Mouse (Mus musculus): ENCODE data around the gene Fam57a.

Gene Fam57a

GRCm38 (mm10) chr11:76246439-76246838 lies 67.0 kb downstream of the Fam57a start:
- DNase-seq (ENCODE audit: low spot score), result no peak

DNA sequence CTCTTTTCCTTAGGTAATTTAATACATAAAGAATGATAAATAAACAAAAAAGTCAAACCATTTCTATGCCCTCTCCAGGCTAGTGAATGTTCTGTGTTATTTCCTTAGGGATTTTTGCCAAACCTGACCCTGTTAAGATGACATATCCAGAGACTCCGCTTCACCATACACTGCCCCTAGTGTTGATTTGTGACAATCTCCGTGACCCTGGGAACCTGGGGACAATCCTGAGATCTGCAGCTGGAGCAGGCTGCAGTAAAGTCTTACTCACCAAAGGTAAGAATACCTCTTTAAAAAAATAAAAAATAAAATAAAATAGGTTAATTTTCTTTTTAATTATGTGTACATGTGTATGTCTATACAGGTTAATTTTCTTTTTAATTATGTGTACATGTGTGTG lies 67.8 kb downstream of the Fam57a start:
- no peak for DNase-seq (ENCODE audit: low spot score)

DNA sequence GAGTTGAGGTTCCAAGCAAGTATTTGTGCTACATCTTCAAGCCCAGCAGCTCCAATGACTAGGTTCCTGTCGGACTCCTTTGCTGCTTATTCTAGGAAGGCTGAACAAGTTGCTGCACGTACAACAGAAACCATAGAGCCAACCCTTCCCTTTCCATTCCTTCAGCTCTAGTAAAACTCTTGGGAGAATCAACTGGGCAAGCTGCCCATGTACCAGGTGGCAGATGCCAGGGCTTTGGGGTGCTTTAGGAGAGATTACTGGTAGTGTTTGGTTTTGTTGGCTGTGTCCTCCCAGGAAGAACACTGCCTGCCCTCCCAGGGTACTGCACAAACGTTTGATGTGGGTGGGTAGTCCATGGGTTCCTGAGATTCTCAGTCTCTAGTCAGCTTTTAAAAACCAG lies 72.6 kb downstream of the Fam57a start:
- no peak for DNase-seq (ENCODE audit: low spot score)

DNA sequence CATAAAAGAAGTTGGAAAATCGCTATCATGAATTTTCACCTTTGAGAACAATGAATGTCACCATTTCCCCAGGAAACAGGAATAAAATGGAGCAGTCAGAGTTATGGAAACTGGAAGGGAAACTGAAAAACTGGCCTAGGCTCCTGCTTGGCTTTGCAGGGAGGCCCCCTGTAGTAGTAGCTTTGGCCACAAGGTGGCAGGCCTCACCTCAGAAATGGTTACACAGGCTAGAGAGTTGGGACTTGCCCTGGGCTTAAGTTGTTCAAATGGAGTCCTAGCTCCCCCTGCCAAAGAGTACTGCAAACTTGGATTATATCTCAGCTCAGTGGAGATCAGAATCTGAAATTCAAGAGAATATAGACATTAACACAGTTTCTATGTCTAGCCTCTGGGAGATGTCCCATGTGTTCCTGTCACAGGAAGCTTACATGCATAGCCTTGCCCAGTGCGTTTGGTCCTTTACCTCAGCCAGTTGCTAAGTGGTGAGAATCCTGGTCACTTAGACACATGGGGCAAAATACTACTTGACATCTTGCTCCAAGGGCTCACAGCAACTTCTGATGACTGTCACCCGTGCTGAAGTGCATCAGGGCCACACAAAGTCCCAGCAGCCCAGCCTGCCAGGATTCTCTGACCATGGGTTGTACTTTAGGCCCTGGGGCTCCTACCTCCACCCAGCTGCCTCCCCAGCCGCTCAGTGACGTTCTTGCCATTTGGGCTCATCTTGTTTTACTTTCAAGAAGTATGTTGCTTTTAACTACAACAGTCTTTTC lies 73.9 kb downstream of the Fam57a start:
- DNase-seq (ENCODE audit: low spot score), result no peak

DNA sequence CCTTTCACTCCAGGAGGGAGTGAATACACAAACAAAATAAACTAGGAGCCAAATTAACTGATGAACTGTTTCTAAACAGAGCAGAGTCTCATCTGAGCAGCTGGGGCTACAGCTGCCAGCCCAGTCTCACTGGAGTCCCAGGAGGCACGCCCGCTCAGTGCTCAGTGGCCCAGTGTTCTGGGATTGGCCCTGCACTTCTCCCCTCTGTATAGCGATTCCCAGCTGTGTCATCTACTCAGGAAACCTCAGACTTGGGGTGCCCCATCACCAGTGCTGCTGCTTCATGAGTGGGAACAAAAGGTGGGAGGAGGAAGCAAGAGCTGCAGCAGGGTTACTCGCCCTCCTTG lies 74.4 kb downstream of the Fam57a start:
- no peak for DNase-seq (ENCODE audit: low spot score)

DNA sequence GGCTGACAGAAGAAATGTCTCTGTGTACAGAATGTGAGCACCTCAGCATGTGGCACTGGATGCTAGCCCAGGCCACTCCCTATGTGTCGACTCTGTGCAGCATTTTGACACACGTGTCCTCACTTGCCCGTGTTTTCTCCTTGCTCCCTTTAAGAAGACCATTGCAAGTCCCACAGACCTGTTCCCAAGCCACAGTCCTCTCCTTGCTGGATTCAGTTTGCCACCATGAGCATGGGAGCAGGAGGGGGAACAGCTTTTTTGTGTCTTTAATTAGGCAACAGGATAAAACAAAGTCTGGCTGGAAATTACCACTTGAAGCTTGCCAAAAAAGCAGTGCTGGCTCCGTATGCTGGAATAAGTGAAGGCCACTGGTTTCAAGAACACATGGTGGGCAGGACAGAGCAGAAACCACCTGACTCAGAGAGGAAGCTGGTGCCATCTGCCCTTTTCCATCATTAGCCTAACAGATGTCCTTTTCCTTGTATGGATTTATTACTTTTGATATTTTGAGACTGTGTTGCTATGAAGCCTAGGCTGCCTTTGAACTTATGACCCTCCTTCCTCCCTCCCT lies 76.0 kb downstream of the Fam57a start:
- DNase-seq (ENCODE audit: low spot score), result no peak

GRCm38 (mm10) chr11:76256129-76256528 lies 76.7 kb downstream of the Fam57a start:
- DNase-seq (ENCODE audit: low spot score), result no peak

DNA sequence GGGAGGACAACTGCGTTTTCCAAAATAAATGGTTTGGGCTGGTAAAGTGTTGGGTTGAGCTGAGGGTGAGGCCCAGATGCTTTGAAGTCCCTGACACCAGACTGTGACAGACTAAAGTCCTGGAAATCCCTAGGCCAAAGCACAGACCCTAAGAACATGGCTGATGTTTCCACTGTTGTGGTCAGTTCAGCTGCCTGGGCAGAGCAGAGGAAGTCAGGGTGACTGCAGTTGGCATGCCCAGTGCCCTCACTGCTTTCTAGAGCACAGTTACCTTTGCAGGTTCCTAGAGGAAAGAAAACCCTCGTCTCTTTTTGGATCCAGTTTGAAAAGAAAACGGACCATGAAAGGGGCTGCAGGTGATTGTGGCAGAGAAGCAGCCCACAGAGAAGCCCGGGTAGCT lies 77.9 kb downstream of the Fam57a start:
- DNase-seq (ENCODE audit: low spot score), result no peak

- no peak for DNase-seq (ENCODE audit: low spot score)
Observed at GRCm38 (mm10) chr11:76258511-76258910, 79.0 kb downstream of the Fam57a start.

- DNase-seq (ENCODE audit: low spot score), result no peak
Observed at GRCm38 (mm10) chr11:76260208-76261050, 81.0 kb downstream of the Fam57a start.

DNA sequence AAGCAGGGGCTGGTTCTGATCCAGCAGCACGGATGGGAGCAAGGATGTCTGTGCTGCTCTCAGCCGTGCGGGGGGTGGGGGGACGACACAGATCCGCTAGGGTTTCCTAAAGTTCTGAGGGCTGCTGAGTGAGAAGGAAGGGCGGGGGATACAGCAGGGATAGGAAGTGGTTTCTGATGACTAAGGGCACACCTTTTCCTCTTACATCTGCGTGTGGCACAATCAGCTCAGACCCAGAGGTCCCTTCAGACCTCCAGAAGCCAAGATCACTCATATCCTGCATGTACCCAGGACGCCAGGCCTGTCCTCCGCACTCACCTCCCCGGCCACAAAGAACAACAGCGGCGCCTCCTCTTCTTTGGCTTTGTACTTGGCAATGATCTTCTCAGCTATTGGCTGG lies 81.8 kb downstream of the Fam57a start:
- DNase-seq (ENCODE audit: low spot score), result no peak

- no peak for DNase-seq (ENCODE audit: low spot score)
Observed at GRCm38 (mm10) chr11:76262611-76263351, 83.3 kb downstream of the Fam57a start.
